Mouse (Mus musculus): ENCODE measurements at regions not wholly inside any gene's neighbourhood (a gene's known extent, or its start where the extent isn't known, plus 50 kb on each side); places are given as distances from the start of the nearest gene placed in this dataset.
A peak's percentile ranks its signal among the peaks of the same experiment; 100 is the strongest.
"Not testable (repeated sequence)": the region's sequence is repeated elsewhere in the genome, so short reads cannot be mapped to it uniquely, and the experiment has no call there.

- no peak for DNase-seq (ENCODE audit: low spot score in 2 of 2)
Measured at GRCm38 (mm10) chr13:97487746-97488473, 247.0 kb downstream of the Enc1 start.

GRCm38 (mm10) chr13:97486490-97486889 is 245.6 kb downstream of the Enc1 start:
- DNase-seq (ENCODE audit: low spot score in 2 of 2), result no peak

GRCm38 (mm10) chr13:97485886-97486285 is 245.0 kb downstream of the Enc1 start:
- DNase-seq (ENCODE audit: low spot score in 2 of 2), result no peak

GRCm38 (mm10) chr13:97484808-97485545 is 244.1 kb downstream of the Enc1 start:
- DNase-seq (ENCODE audit: low spot score in 2 of 2), result no peak

GRCm38 (mm10) chr13:97483681-97484080 is 242.8 kb downstream of the Enc1 start:
- no peak for DNase-seq (ENCODE audit: low spot score in 2 of 2)

- no peak for DNase-seq (ENCODE audit: low spot score in 2 of 2)
Measured at GRCm38 (mm10) chr13:97482439-97482946, 241.6 kb downstream of the Enc1 start.

- DNase-seq (ENCODE audit: low spot score in 2 of 2), result no peak
Measured at GRCm38 (mm10) chr13:97481259-97481658, 240.4 kb downstream of the Enc1 start.

- DNase-seq (ENCODE audit: low spot score in 2 of 2), result no peak
Measured at GRCm38 (mm10) chr13:97479066-97479586, 238.2 kb downstream of the Enc1 start.

- no peak for DNase-seq (ENCODE audit: low spot score in 2 of 2)
Measured at GRCm38 (mm10) chr13:97473971-97474365, 233.1 kb downstream of the Enc1 start.

GRCm38 (mm10) chr13:97473256-97473970 is 232.5 kb downstream of the Enc1 start:
- DNase-seq (ENCODE audit: low spot score in 2 of 2), result no peak

- no peak for DNase-seq (ENCODE audit: low spot score in 2 of 2)
Measured at GRCm38 (mm10) chr13:97469999-97470398, 229.1 kb downstream of the Enc1 start.

- peak in 1 of 2 experiments; percentile 16 for DNase-seq (ENCODE audit: low spot score in 2 of 2)
Measured at GRCm38 (mm10) chr13:97468874-97469593, 228.1 kb downstream of the Enc1 start.

GRCm38 (mm10) chr13:97466585-97466984 is 225.7 kb downstream of the Enc1 start:
- DNase-seq (ENCODE audit: low spot score in 2 of 2), result not testable (repeated sequence)

- no peak for DNase-seq (ENCODE audit: low spot score in 2 of 2)
Measured at GRCm38 (mm10) chr13:97463798-97464197, 222.9 kb downstream of the Enc1 start.

- DNase-seq (ENCODE audit: low spot score in 2 of 2), result no peak
Measured at GRCm38 (mm10) chr13:97462884-97463235, 222.0 kb downstream of the Enc1 start.

- no peak for DNase-seq (ENCODE audit: low spot score in 2 of 2)
Measured at GRCm38 (mm10) chr13:97462110-97462883, 221.4 kb downstream of the Enc1 start.

GRCm38 (mm10) chr13:97461207-97461606 is 220.3 kb downstream of the Enc1 start:
- no peak for DNase-seq (ENCODE audit: low spot score in 2 of 2)

GRCm38 (mm10) chr13:97459106-97459505 is 218.2 kb downstream of the Enc1 start:
- no peak for DNase-seq (ENCODE audit: low spot score in 2 of 2)

GRCm38 (mm10) chr13:97455961-97456360 is 215.1 kb downstream of the Enc1 start:
- no peak for DNase-seq (ENCODE audit: low spot score in 2 of 2)

GRCm38 (mm10) chr13:97454715-97455114 is 213.8 kb downstream of the Enc1 start:
- DNase-seq (ENCODE audit: low spot score in 2 of 2), result no peak

GRCm38 (mm10) chr13:97453469-97453868 is 212.6 kb downstream of the Enc1 start:
- no peak for DNase-seq (ENCODE audit: low spot score in 2 of 2)

All from frontal cortex, postnatal 10 days (tissue).